10 mouse cellular contexts compared by ENCODE assay signal in the genomic region with DNA sequence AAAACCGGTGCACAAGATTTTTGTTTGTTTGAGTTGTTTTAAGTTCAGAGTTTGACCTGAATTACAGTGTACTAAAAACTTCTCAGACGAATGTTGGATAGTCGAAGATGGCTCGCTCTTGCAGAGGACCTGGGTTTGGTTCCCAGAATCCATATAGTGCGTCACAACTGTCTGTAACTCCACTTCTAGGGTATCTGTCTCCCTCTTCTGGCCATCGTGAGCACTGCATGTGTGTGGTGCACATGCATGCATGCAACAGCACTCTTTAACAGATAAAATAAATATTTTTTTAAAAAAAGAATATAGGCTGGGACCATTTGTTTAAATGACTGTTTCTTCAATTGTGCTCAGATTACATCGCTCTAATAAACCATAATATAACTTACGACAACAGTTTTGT. TPM values are rescaled to one million over a fixed set of nuclear protein-coding genes. Genes with fewer than 3 reads are reported as not detected.
DNase-seq lines count a peak whose midpoint lies in the region; ATAC-seq and TF ChIP-seq lines count a peak whose summit lies in the region.
"Had no signal": no experiment of that assay in that cellular context is flagged by ENCODE, and none has a peak within 500 bp of the region (broad histone marks: within the 10 kb centered on the region; RNA-seq: fewer than 3 reads in every experiment).

No protein-coding gene starts in this region.

- intact Hi-C loops in left cerebral cortex, postnatal 4 days (cut with DNase I) = loop anchor here (5.0 kb wide), 1 partner anchor 48 kb away; no protein-coding TSS in a partner anchor

- no peak for ATAC-seq in inflammation-experienced regulatory T-cells, adult 6 months

- TF ChIP-seq POLR2A in cortical plate, adult 2 months (IDR thresholded peaks at IDR 0.05; ENCODE audit: extremely low read depth, insufficient read depth, low read length) = no peak

- H3K4me1 ChIP-seq in cortical plate, adult 2 months (ENCODE audit: control insufficient read depth, insufficient read depth, low read length) = no peaks in the 10 kb centered on the region; the same call in 1 of the 2 replicates

- no peak overlapping the region for H3K27ac ChIP-seq in cortical plate, adult 2 months (ENCODE audit: insufficient read depth, low read length)
- H3K27ac ChIP-seq: limb, embryonic 15.5 days had no signal

- H3K4me3 ChIP-seq in cortical plate, adult 2 months (ENCODE audit: insufficient read depth, low read length) = no peak overlapping the region
- H3K4me3 ChIP-seq: erythroblast, embryonic 14.5 days; limb, embryonic 15.5 days had no signal

- DNase-seq in adrenal gland, postnatal 14 days = peak; percentile 44
- DNase-seq in adrenal gland, adult 8-10 months = no peak
- DNase-seq in left cerebral cortex, postnatal 4 days = peak; percentile 20
- DNase-seq in left cerebral cortex, adult 9 months (ENCODE audit: low spot score in 2 of 2) = no peak
- peak; percentile 16 to 17 for DNase-seq in thymus, adult 18-20 months
- no peak for DNase-seq in gastrocnemius, postnatal 25 days

- TF ChIP-seq CTCF in cortical plate, adult 2 months (IDR thresholded peaks at IDR 0.05; ENCODE audit: extremely low read depth, insufficient read depth, low read length) = 0 out of 2 replicates have a peak, but pooled peaks have one; percentile 25

RNA-seq across cellular contexts. Expression of gene Prkab2, which starts 3.1 kb away (rescaled TPM):
- 6.4 and 7.8 TPM in 2 replicates for total RNA-seq in adrenal gland, postnatal 14 days (2021)
- 10 to 100 TPM in 2 of 4 experiments, 1 to 10 TPM in 2; 7.0 to 13.1 (median 10.2) TPM for total RNA-seq in adrenal gland, adult 8-10 months (2022)
- total RNA-seq in left cerebral cortex, postnatal 4 days (2021) = 10 to 100 TPM; 31.2 to 33.0 TPM
- 33.2 and 33.8 TPM in 2 replicates for polyA plus RNA-seq in cortical plate, adult 2 months (2012; rRNA removed)
- 100 to 1,000 TPM; 117 to 130 TPM for total RNA-seq in gastrocnemius, postnatal 25 days (2021)
- polyA plus RNA-seq in inflammation-experienced regulatory T-cells, adult 6 months (2017; shearing (Covaris generic)) = 1 to 10 TPM; 1.6 to 3.5 (median 2.4) TPM

RNA-seq across cellular contexts. Expression of gene Gm17651, which starts 19.6 kb away (rescaled TPM):
- total RNA-seq in adrenal gland, postnatal 14 days (2021) = not detected in 2 replicates
- total RNA-seq in adrenal gland, adult 8-10 months (2022) = not detected
- total RNA-seq in left cerebral cortex, postnatal 4 days (2021) = not detected
- polyA plus RNA-seq in cortical plate, adult 2 months (2012; rRNA removed) = not detected in 2 replicates
- total RNA-seq in gastrocnemius, postnatal 25 days (2021) = not detected
- polyA plus RNA-seq in inflammation-experienced regulatory T-cells, adult 6 months (2017; shearing (Covaris generic)) = not detected
- polyA plus RNA-seq: erythroblast, embryonic 14.5 days; limb, embryonic 15.5 days had no signal

RNA-seq across cellular contexts. Expression of gene Fmo5, which starts 26.3 kb away (rescaled TPM):
- total RNA-seq in adrenal gland, postnatal 14 days (2021) = 9.8 and 35.2 TPM in 2 replicates
- 10 to 100 TPM; 16.9 to 19.1 (median 17.8) TPM for total RNA-seq in adrenal gland, adult 8-10 months (2022)
- total RNA-seq in left cerebral cortex, postnatal 4 days (2021) = 1 to 10 TPM; 1.2 to 1.3 TPM
- 3.1 and 3.4 TPM in 2 replicates for polyA plus RNA-seq in cortical plate, adult 2 months (2012; rRNA removed)
- total RNA-seq in gastrocnemius, postnatal 25 days (2021) = 1 to 10 TPM; 4.9 to 6.0 TPM
- polyA plus RNA-seq in inflammation-experienced regulatory T-cells, adult 6 months (2017; shearing (Covaris generic)) = 10 to 100 TPM in 2 of 3 experiments, 1 to 10 TPM in 1; 6.1 to 10.6 (median 10.2) TPM

RNA-seq across cellular contexts. Expression of gene Chd1l, which starts 44.9 kb away (rescaled TPM):
- 12.0 and 13.3 TPM in 2 replicates for total RNA-seq in adrenal gland, postnatal 14 days (2021)
- 10 to 100 TPM; 14.2 to 20.3 (median 19.3) TPM for total RNA-seq in adrenal gland, adult 8-10 months (2022)
- total RNA-seq in left cerebral cortex, postnatal 4 days (2021) = 1 to 10 TPM; 6.6 to 8.3 TPM
- 7.6 and 7.7 TPM in 2 replicates for polyA plus RNA-seq in cortical plate, adult 2 months (2012; rRNA removed)
- 1 to 10 TPM; 9.3 to 9.6 TPM for total RNA-seq in gastrocnemius, postnatal 25 days (2021)
- 10 to 100 TPM; 18.5 to 34.9 (median 25.4) TPM for polyA plus RNA-seq in inflammation-experienced regulatory T-cells, adult 6 months (2017; shearing (Covaris generic))

Comparison
In these comparisons a context has a peak if more than half of its experiments do, and no peak if none do; other contexts are left out.
1. DNase-seq: peak in adrenal gland, postnatal 14 days (single experiment), left cerebral cortex, postnatal 4 days (single experiment) and thymus, adult 18-20 months (2 of 2); none in adrenal gland, adult 8-10 months (single experiment), left cerebral cortex, adult 9 months (0 of 2) and gastrocnemius, postnatal 25 days (single experiment).